Mouse (Mus musculus): Measurements from ENCODE around the gene Zbed5. TPM values are rescaled to one million over a fixed set of nuclear protein-coding genes. Genes with fewer than 3 reads are reported as not detected.

Gene Zbed5
- 1 to 10 TPM in 1 of 2 experiments, under 1 TPM in 1; 0.33 to 1.1 TPM for polyA plus RNA-seq (2012; fragmentation: generic; extraction: Trizol)

GRCm38 (mm10) chr5:129895198-129896088 lies at the start of gene Zbed5:
Gene Zbed5 (plus strand): TSS chr5:129895723.

GRCm38 (mm10) chr5:129846752-129847557 lies 48.6 kb upstream of the Zbed5 start, which contains the start of gene Sumf2:
Gene Sumf2 (plus strand): TSS chr5:129846986.

GRCm38 (mm10) chr5:129886911-129887636 lies 8.4 kb upstream of the Zbed5 start, which contains the start of gene Chchd2:
Gene Chchd2 (minus strand): TSS chr5:129887470.

GRCm38 (mm10) chr5:129898449-129898848 lies 2.9 kb downstream of the Zbed5 start, which contains the start of gene Phkg1:
Gene Phkg1 (minus strand): TSS chr5:129898549.

GRCm38 (mm10) chr5:129908242-129908965 lies 12.9 kb downstream of the Zbed5 start, which contains the start of gene Nupr1l:
Gene Nupr1l (plus strand): TSS chr5:129908540.

GRCm38 (mm10) chr5:129941495-129942045 lies 46.0 kb downstream of the Zbed5 start, which contains the start of gene Vkorc1l1:
Gene Vkorc1l1 (plus strand): TSS chr5:129941970.

Other genes starting within 250 kb of the Zbed5 start
- gene Zfp11, start 225.6 kb upstream of the Zbed5 start, polyA plus RNA-seq (2012; fragmentation: generic; extraction: Trizol) = under 1 TPM; 0.07 to 0.86 TPM
- gene Sept14, start 187.2 kb upstream of the Zbed5 start, polyA plus RNA-seq (2012; fragmentation: generic; extraction: Trizol) = under 1 TPM in 1 of 2 experiments, not detected in 1; 0.07 TPM
- 100 to 1,000 TPM; 117 to 147 TPM for gene Mrps17, start 180.2 kb upstream of the Zbed5 start, polyA plus RNA-seq (2012; fragmentation: generic; extraction: Trizol)
- 10 to 100 TPM in 1 of 2 experiments, 1 to 10 TPM in 1; 5.2 to 48.9 TPM for gene Nipsnap2, start 170.7 kb upstream of the Zbed5 start, polyA plus RNA-seq (2012; fragmentation: generic; extraction: Trizol)
- gene Psph, start 108.3 kb upstream of the Zbed5 start, polyA plus RNA-seq (2012; fragmentation: generic; extraction: Trizol) = 10 to 100 TPM; 16.1 to 18.3 TPM
- 10 to 100 TPM; 32.9 to 43.9 TPM for gene Sumf2, start 48.7 kb upstream of the Zbed5 start, polyA plus RNA-seq (2012; fragmentation: generic; extraction: Trizol)
- 100 to 1,000 TPM; 595 to 650 TPM for gene Chchd2, start 8.3 kb upstream of the Zbed5 start, polyA plus RNA-seq (2012; fragmentation: generic; extraction: Trizol)
- gene Phkg1, start 2.8 kb downstream of the Zbed5 start, polyA plus RNA-seq (2012; fragmentation: generic; extraction: Trizol) = 1 to 10 TPM in 1 of 2 experiments, under 1 TPM in 1; 0.05 to 5.7 TPM
- 1 to 10 TPM in 1 of 2 experiments, under 1 TPM in 1; 0.73 to 4.2 TPM for gene Nupr1l, start 12.8 kb downstream of the Zbed5 start, polyA plus RNA-seq (2012; fragmentation: generic; extraction: Trizol)
- 1 to 10 TPM; 3.9 to 9.1 TPM for gene Vkorc1l1, start 46.2 kb downstream of the Zbed5 start, polyA plus RNA-seq (2012; fragmentation: generic; extraction: Trizol)
- gene Gusb, start 107.3 kb downstream of the Zbed5 start, polyA plus RNA-seq (2012; fragmentation: generic; extraction: Trizol) = 10 to 100 TPM; 47.4 to 52.4 TPM
- gene Asl, start 133.5 kb downstream of the Zbed5 start, polyA plus RNA-seq (2012; fragmentation: generic; extraction: Trizol) = 10 to 100 TPM; 53.7 to 58.6 TPM
- gene Crcp, start 133.6 kb downstream of the Zbed5 start, polyA plus RNA-seq (2012; fragmentation: generic; extraction: Trizol) = 10 to 100 TPM; 12.1 to 27.1 TPM
- gene Tpst1, start 177.6 kb downstream of the Zbed5 start, polyA plus RNA-seq (2012; fragmentation: generic; extraction: Trizol) = 10 to 100 TPM in 1 of 2 experiments, 1 to 10 TPM in 1; 7.0 to 40.9 TPM
- gene Kctd7, start 249.1 kb downstream of the Zbed5 start, polyA plus RNA-seq (2012; fragmentation: generic; extraction: Trizol) = 1 to 10 TPM in 1 of 2 experiments, under 1 TPM in 1; 0.36 to 4.6 TPM

Data from C3H10T1/2 (cell line).